Mouse (Mus musculus) olfactory bulb, adult 2 months (tissue): ENCODE results near the gene Vwa5a.

Source experiments
- CTCF ChIP-seq: fragments of 200-500 bp; IDR thresholded peaks from 2 replicates; pipeline ENCODE4 v1.5.1; 2012; ENCODE audit warnings: low read depth, mild to moderate bottlenecking, low read length, moderate library complexity; ENCODE audit not compliant: insufficient read depth
- POLR2A ChIP-seq: fragments of 200-500 bp; IDR thresholded peaks from 2 replicates; pipeline ENCODE4 v1.6.1; 2012; ENCODE audit warnings: mild to moderate bottlenecking, low read depth, low read length, moderate library complexity; ENCODE audit not compliant: insufficient read depth

GRCm38 (mm10) chr9:38672887-38673286 is 45.2 kb upstream of the Vwa5a start:
- no peak for TF ChIP-seq CTCF
- no peak for TF ChIP-seq POLR2A
